Mouse (Mus musculus) erythroid progenitor cell, adult 5-6 weeks (primary cell): ENCODE measurements around the gene Gas7. TPM values are rescaled to one million over a fixed set of nuclear protein-coding genes. Genes with fewer than 3 reads are reported as not detected.

Experiments used
- ATAC-seq: replicated peaks from 2 replicates; pipeline ENCODE4 v1.8.0; 2016; ENCODE audit warnings: moderate number of reproducible peaks, mild to moderate bottlenecking, moderate TSS enrichment, inconsistent platforms; ENCODE audit not compliant: poor library complexity, low FRiP score, severe bottlenecking
- total RNA-seq, 2 experiments: library from RNA; stranded (forward) in 1 of 2; stranded (reverse) in 1 of 2; fragments of 150-400 nt in 1 of 2; fragments of 186-747, 209-891 nt in 1 of 2; gene quantifications; 2 replicates each; pipeline versions ENCODE4 v1.2.3 to v1.2.4; 2015 to 2017; ENCODE audit warnings: low replicate concordance in 2 of 2

The Gas7 gene
- total RNA-seq, 2 experiments from 2014 or later: 6.4 to 14.3 TPM

DNA sequence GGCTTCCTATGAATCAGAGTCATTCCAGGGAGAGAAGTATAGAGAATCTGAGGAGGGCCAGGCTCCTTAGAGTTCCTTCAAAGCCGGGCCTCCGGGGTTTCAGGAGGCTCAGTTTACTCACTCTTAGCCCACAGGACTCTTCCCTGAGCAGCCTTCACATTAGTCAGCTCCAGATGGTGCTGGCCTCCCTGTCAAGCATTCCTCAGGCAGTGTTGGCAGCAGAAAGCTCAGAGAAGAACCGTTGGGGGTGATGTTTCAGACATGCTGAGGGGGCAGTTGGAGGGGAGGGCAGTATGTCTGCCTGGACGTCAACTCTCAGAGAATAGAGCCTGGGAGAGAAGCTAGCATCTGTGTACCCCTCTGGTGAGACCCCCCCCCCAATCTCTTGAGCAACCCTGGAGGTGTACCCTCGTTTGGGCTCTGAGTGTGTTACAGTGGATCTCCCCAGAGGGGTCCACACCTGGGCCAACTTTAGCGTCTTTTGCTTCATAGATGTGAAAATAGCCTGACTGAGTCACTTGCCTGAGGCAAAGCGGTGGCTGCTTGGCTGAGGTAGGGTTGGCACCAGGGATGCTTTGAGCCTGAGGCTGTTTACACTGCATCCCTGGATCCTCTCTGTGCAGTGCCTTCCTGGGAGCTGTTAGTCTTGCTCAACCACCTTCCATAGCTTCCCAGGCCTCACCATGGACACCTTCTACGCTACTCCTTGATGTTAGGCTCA is 145.6 kb downstream of the Gas7 start:
- no peak for ATAC-seq

GRCm38 (mm10) chr11:67602711-67603369 is 147.6 kb downstream of the Gas7 start:
- no peak for ATAC-seq

GRCm38 (mm10) chr11:67604481-67604880 is 149.2 kb downstream of the Gas7 start:
- ATAC-seq: no peak

DNA sequence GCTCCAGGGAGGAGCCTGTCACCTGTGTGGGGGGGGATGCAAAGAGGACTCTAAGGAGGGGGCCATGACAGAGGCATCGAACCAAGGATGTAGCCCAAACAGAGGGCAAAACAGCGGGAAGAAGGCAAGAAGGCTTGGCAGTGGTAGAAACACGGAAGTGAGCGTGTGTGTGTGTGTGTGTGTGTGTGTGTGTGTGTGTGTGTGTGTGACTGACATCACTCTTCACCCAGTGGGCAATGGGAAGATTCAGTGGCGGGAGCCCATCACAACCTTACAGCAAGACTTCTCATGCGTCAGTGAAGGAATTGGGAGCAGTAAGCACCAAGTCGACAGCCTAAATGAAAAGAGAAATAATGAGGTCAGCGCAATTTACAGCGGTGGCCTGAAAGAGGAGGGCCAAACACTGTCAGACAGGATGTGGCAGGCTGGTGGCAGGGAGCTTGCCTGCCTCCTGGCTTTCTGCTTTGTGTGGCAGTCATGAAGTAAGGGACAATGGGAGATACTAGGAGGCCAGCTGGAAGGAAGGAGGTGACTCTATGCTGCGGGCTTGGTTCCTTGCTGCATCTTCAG is 153.0 kb downstream of the Gas7 start:
- no peak for ATAC-seq

DNA sequence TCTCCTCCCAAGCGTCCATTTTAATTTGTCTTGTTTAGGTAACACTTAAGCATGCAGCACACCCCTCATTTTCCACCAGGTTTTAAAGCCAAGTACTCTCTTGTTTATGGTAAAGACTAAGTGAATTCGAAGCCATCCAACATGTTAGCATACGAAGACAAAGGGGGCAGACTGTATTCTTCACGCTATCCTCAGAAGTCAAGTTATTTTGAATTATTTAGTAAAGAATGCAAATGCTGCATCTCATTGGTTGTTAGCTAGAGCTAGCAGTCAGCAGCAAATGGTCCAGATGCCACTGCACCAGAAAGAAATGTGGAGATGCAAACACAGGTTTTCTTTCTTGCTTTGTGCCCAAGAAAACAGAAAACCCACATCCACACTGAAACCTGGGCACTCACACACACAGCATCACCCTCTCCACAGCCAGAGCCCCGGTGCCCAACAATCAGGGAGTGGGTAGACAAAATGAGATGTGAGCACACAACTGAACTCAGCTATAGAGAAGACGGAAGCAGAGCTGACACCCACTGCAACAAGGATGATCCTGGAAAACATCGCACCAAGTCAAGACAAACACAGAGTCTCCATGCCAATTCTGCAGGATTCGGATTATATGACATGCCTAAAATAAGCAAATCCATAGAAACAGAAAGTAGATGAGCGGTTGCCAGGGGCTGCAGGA is 157.1 kb downstream of the Gas7 start:
- ATAC-seq: no peak

DNA sequence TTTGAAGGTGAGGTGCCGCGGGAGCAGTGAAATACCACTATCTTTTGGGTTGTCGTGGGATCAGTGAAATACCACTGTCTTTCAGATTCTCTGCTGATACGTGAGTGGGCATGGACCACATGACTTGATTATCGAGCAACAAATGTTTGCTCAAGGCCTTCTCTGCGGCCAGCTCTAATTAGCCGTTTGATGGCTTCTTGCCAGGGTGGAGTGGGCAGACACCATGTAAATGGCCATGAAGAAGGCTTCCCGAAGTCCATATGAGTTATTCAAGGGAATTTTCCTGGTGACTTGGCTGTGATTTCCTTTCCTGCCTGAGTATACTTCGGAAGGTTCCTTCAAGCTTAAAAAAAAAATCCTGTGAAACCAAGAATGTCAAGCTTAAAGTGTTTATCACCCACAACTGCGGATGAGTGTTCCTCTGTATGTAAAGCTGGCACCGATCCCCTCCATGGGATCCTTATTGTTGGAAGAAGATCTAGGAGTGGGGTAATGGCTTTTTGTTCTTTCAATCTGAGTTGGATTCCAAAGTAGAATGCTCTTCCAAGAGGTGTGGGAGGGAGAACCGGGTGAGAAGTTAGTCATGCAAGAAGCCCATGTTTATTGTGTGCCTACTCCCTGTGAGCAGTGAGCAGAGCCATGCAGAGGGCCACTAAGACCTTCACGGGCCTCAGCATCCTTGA is 161.5 kb downstream of the Gas7 start:
- ATAC-seq: no peak

GRCm38 (mm10) chr11:67622340-67622739 is 167.1 kb downstream of the Gas7 start:
- no peak for ATAC-seq

DNA sequence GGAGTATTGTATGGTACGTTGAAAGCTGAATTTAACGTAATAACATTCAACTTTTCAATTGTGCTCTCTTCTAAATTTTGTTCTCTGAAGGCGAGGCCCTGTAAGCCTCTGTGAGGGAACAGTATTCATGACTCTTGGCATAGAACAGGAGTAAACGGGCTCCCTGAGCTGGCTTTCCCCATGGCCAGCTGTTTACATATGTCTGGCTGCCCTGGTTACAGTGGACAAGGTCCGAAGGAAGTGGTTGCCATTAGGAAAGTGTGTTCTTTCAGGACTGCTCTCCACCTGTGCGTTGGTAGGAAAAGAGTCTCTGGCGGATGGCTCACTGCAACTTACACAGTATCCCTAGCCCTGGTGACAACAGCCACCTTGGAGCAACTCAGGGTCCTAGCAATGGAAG is 171.9 kb downstream of the Gas7 start:
- ATAC-seq: no peak

DNA sequence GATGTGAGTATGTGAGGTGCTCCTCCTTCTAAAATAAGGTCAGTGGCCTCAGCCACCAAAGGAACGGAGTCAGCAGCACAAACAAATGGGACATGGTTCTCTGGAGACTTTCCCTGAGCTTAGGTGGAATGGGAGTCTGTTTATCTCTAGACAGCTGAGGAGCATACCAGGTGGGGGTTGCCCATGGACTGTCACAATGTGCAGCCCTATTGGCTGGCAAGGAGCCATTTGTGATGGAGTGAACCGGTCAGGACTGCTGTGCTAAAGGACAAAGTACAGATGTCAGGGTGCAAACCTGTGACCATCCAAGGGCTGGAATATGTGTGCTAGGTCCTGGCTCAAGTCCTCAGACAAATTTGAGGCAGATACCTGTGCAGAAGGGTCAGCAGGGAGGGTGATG is 173.3 kb downstream of the Gas7 start:
- no peak for ATAC-seq

DNA sequence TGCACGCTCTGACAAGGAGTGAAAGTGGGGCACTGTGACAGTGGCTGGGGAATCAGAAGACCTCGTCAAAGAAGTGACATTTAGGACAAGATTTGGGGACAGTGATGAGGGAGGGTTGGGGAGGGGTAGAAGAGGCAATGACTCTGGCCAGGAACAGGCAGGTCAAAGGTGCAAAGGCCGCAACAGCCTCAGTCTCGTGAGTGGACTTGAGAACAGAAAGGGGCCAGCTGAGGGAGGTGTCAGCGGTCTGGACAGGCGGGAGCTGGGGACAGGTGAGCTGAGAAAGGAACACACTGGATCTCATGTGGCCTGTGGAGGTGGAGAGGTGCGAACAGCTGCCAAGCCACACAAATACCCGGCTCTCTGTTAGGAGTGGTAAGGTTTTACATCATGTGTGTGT is 177.7 kb downstream of the Gas7 start:
- ATAC-seq: no peak

GRCm38 (mm10) chr11:67633620-67634229 is 178.5 kb downstream of the Gas7 start:
- ATAC-seq: no peak

DNA sequence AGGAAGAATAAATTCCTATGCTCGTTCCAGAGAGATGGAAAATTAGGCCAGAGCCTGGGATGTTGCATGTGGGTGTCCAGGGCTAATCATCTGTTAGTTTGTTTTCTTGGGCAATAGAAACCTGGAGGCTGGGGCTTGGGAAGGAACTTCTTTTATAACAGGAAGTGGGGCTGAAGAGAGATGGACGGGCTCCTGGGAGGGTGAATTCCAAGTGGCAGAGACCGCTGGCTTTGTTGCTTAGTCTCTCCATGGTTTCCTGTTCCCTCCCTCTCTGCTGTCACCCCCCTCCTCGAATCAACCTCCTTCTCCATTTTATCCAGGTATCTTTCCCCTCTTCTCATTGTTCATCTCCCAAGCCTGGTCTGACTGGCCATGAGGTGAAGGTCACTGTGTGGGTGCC is 181.0 kb downstream of the Gas7 start:
- ATAC-seq: no peak

DNA sequence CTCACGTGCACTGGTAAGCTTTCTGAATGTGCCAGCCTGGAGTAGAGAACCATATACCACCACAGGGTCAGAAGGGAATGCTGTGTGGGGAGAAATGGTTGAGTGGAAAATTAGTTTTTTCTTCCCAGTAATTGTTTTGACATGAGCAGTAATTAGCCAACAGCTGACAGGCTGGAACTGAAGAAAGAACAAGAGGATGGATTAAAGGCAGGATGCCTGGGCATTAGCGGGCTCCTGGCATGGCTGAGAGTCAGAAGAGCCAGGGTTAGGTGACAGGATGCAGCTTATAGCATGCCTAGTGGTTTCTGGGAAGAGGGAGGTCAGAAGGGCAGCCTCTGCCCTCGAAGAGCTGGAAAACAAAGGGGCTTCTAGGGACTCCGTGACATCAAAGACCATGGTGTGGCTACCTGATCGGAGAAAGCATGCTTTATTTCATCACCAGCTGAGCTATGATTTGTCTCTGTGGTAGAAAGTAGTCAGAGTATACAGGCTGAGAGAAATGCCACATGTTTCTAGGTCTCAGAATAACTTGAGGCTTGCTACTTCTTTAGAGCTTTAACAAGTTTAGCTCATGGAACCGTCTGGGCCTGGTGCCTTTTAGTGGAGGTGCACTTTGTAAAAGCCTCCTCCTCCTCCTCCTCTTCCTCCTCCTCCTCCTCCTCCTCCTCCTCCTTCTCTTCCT is 181.8 kb downstream of the Gas7 start:
- ATAC-seq: no peak

DNA sequence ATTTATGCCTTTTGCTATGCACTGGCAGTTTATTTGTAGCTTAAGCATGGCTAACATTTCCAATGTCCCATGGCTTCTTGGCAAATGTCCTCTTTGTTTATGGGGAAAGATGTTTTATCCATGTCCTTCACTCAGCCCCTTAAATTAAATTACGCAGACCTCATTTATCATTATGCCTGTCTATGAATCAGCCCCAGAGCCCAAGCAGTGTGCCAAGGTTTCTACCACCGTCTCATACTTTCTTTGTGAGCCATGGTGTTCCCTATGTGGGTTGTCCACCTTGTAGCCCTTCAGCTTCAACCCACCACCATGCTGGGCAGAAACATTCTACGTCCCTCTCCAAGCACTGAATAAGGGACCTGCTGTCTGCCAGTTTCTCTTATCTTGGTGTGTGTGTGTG is 183.2 kb downstream of the Gas7 start:
- no peak for ATAC-seq

- no peak for ATAC-seq
Measured at GRCm38 (mm10) chr11:67640299-67640698, 185.1 kb downstream of the Gas7 start.

DNA sequence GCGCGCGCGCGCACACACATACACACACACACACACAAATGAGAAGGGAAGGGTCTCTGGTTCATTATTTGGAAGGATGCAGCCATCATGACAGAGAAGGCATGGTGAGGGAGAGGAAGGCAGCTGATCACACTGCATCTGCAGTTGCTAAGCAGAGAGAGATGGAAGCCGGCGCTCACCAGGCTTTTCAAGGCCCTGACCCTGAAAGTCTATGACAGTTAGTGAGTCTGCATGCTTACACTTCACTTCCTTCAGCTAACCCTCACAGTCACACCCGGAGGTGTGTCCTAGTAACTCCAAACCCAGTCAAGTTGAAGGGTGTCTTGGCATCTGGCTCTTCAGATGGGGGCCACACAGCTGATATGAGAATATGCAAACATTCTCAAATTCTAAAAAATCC is 187.2 kb downstream of the Gas7 start:
- ATAC-seq: no peak

- ATAC-seq: no peak
Measured at GRCm38 (mm10) chr11:67642835-67643234, 187.6 kb downstream of the Gas7 start.

- no peak for ATAC-seq
Measured at GRCm38 (mm10) chr11:67643465-67643864, 188.2 kb downstream of the Gas7 start.

- no peak for ATAC-seq
Measured at GRCm38 (mm10) chr11:67644632-67645149, 189.5 kb downstream of the Gas7 start.
